In the genomic region with DNA sequence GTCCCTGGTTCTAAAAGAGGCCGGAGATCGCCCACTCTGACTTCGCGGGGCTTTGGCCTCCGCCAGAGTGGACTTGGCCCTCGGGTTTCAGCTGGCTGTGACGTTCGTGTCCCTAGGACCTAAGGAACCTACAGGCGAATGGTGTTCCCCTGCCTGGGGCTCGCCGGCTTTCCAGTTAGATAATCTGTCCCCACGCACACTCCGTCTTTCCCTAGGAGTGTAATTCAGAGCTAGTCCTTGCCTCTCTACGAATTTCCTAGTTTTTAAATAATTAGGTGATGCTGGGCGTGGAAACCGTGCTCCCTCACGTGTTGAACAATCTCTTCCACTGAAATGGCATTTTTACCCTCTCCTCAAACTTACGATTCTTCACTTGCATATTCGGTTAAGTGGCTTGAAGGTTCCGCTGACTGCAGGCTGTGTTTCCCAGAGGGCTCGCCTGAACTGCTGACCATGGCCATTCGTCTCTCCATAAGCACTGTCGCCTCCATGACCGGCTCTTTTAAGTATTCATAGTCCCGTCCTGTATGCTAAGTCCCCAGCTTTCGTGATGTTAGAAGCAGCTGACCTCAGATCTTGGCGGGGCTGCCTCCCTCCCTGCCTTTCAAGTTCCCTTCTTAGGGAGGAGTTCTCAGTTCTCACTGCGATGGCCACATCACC, we compare ENCODE assay signal across 8 mouse cellular contexts. TPM values are rescaled to one million over a fixed set of nuclear protein-coding genes. Genes with fewer than 3 reads are reported as not detected.
DNase-seq lines count a peak whose midpoint lies in the region; ATAC-seq lines count a peak whose summit lies in the region.

No protein-coding gene starts in this region.

- DNase-seq in layer of hippocampus, adult 9-11 months, result peak; percentile 16
- DNase-seq in layer of hippocampus, adult 18-20 months (ENCODE audit: low spot score in 2 of 2), result no peak
- DNase-seq in ZHBTc4 (ENCODE audit: low read depth, low spot score), result peak; percentile 39
- peak; percentile 8 for DNase-seq in kidney, postnatal 14 days
- DNase-seq in right cerebral cortex, postnatal 4 days, result no peak
- no peak for DNase-seq in layer of hippocampus, adult 8-10 months (ENCODE audit: low spot score in 2 of 2)

- no peaks in the 10 kb centered on the region for H3K36me3 ChIP-seq in forebrain, embryonic 15.5 days

- H3K4me1 ChIP-seq in forebrain, embryonic 15.5 days, result peaks cover 16% of the 10 kb centered on the region

- under 1% methylated on average over 28 of the region's 28 CpGs for WGBS in forebrain, embryonic 15.5 days

- no peaks in the 10 kb centered on the region for H3K9me3 ChIP-seq in forebrain, embryonic 15.5 days

- peak overlapping the region; percentile 95 for H3K9ac ChIP-seq in forebrain, embryonic 15.5 days (replicated peaks)

- no peaks in the 10 kb centered on the region for H3K27me3 ChIP-seq in forebrain, embryonic 15.5 days

- H3K4me3 ChIP-seq in forebrain, embryonic 15.5 days, result peak overlapping the region; percentile 99

- H3K4me2 ChIP-seq in forebrain, embryonic 15.5 days (replicated peaks), result peak overlapping the region; percentile 95

- peak overlapping the region; percentile 100 for H3K27ac ChIP-seq in forebrain, embryonic 15.5 days (replicated peaks)

- ATAC-seq in forebrain, embryonic 15.5 days (replicated peaks), result peak; percentile 52
- peak; percentile 12; the same call in 1 of the 2 replicates for ATAC-seq in megakaryocyte progenitor cell, adult 5-6 weeks (replicated peaks; ENCODE audit: poor library complexity)

RNA-seq across cellular contexts. Expression of a gene that starts 0.8 kb away (rescaled TPM):
- total RNA-seq in layer of hippocampus, adult 18-20 months (2021), result 10 to 100 TPM; 51.3 to 53.9 TPM
- polyA plus RNA-seq in forebrain, embryonic 15.5 days (2015; fragmentation: Nextera tagmentation; extraction: Ambion mirVana), result 101 TPM in 2 replicates
- 158 and 185 TPM in 2 replicates for total RNA-seq in megakaryocyte progenitor cell, adult 5-6 weeks (2015)
- total RNA-seq in megakaryocyte progenitor cell, adult 5-6 weeks (2017), result 116 and 151 TPM in 2 replicates
- total RNA-seq in layer of hippocampus, adult 8-10 months (2022), result 10 to 100 TPM; 47.6 to 63.6 (median 54.7) TPM

Comparison
In these comparisons a context has a peak if more than half of its experiments do, and no peak if none do; other contexts are left out.
1. DNase-seq: peak in layer of hippocampus, adult 9-11 months (single experiment), ZHBTc4 (single experiment) and kidney, postnatal 14 days (single experiment); none in layer of hippocampus, adult 18-20 months (0 of 2), right cerebral cortex, postnatal 4 days (single experiment) and layer of hippocampus, adult 8-10 months (0 of 2).